Mouse (Mus musculus): Measurements from ENCODE around the gene Celf3. TPM values are rescaled to one million over a fixed set of nuclear protein-coding genes. Genes with fewer than 3 reads are reported as not detected.

Gene Celf3
- polyA plus RNA-seq, 1 experiment = 0.07 TPM

DNA sequence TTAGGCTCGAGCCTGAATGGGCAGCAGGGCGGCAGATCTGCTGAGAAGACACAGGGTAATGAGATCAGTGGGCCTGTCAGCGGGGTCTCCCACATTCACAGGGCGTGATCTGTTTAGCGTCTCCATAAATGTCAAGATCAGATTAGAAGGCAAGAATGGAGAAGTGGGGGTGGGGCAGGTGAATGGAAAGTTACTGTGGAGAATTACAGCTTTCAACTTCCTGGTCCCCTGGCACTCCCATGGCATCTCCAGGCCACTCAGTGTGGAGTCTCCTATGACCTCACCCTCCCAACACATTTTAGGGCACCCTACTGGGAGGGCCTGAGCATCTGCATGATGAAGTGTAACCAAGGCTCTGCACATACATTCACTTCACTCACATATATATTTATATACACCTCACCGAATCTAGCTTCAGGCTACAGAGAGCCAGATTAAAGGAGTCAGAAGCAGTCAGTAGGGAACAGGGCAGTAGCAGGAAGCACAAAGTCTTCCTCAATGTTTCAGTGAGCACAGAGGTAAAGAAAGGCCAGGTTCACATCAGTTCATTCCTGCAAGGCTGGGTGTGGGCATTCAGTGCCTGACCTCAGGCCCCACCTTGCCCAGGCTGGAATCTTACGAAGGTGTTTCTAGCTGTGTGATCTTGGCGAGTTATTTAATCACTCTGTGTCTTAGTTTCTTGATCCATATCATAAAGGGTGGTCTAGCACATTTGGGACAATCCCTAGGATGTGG lies 1.6 kb upstream of the Celf3 start:
- no peaks in the 10 kb centered on the region for H3K79me3 ChIP-seq (ENCODE audit: low read depth)
- no peak overlapping the region for H3K4me3 ChIP-seq (ENCODE audit: insufficient read depth, poor library complexity, severe bottlenecking)
- no peaks in the 10 kb centered on the region for H3K27me3 ChIP-seq (ENCODE audit: control insufficient read depth, insufficient read depth, insufficient read length)
- no peaks in the 10 kb centered on the region for H3K79me2 ChIP-seq (ENCODE audit: control insufficient read depth, insufficient read depth)
- no peak overlapping the region for H3ac ChIP-seq (ENCODE audit: control insufficient read depth, insufficient read length, low read depth)
- H3K36me3 ChIP-seq (ENCODE audit: control insufficient read depth, insufficient read depth) = no peaks in the 10 kb centered on the region
- TF ChIP-seq CTCF (IDR thresholded peaks at IDR 0.05; ENCODE audit: control insufficient read depth, insufficient read depth, insufficient read length) (no peak), USF1 (IDR thresholded peaks at IDR 0.05; ENCODE audit: low read depth) (no peak), CEBPB (IDR thresholded peaks at IDR 0.05; ENCODE audit: low read depth) (no peak), MYOG (IDR thresholded peaks at IDR 0.05; ENCODE audit: control insufficient read depth, extremely low read depth, insufficient read length) (no peak), FOSL1 (IDR thresholded peaks at IDR 0.05; ENCODE audit: insufficient read depth, low read length, poor library complexity, severe bottlenecking) (no peak), MYOD1 (IDR thresholded peaks at IDR 0.05; ENCODE audit: control insufficient read depth, insufficient read length, low read depth) (no peak), MAX (IDR thresholded peaks at IDR 0.05) (no peak)

DNA sequence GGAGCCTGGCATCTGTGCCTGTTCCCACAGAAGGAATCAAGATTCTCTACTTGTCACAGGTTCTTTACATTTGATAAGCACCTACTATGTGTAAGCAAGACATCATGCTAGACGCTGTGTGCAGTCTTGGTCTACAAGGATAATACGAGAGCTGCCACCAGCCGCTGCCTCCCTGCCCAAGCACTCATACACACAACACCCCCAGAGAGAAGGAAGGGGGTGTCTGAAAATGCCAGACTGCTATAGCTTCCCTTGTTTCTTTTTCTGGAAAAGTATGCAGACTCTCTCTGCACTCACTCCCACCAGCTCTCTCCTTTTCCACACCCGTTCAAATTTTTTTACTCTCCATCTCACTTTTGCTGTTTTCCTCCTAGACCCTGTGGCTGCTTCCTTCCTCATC lies 651 bp upstream of the Celf3 start:
- Histone ChIP-seq H3K4me3 (ENCODE audit: insufficient read depth, poor library complexity, severe bottlenecking) (no peak overlapping the region), H3ac (ENCODE audit: control insufficient read depth, insufficient read length, low read depth) (no peak overlapping the region), H3K79me3 (ENCODE audit: low read depth) (no peaks in the 10 kb centered on the region), H3K79me2 (ENCODE audit: control insufficient read depth, insufficient read depth) (no peaks in the 10 kb centered on the region), H3K36me3 (ENCODE audit: control insufficient read depth, insufficient read depth) (no peaks in the 10 kb centered on the region), H3K27me3 (ENCODE audit: control insufficient read depth, insufficient read depth, insufficient read length) (no peaks in the 10 kb centered on the region)
- no peak for TF ChIP-seq FOSL1 (IDR thresholded peaks at IDR 0.05; ENCODE audit: insufficient read depth, low read length, poor library complexity, severe bottlenecking)
- TF ChIP-seq MYOD1 (IDR thresholded peaks at IDR 0.05; ENCODE audit: control insufficient read depth, insufficient read length, low read depth) = no peak
- TF ChIP-seq MAX (IDR thresholded peaks at IDR 0.05) = no peak
- no peak for TF ChIP-seq MYOG (IDR thresholded peaks at IDR 0.05; ENCODE audit: control insufficient read depth, extremely low read depth, insufficient read length)
- TF ChIP-seq USF1 (IDR thresholded peaks at IDR 0.05; ENCODE audit: low read depth) = no peak
- no peak for TF ChIP-seq CTCF (IDR thresholded peaks at IDR 0.05; ENCODE audit: control insufficient read depth, insufficient read depth, insufficient read length)
- TF ChIP-seq CEBPB (IDR thresholded peaks at IDR 0.05; ENCODE audit: low read depth) = no peak

DNA sequence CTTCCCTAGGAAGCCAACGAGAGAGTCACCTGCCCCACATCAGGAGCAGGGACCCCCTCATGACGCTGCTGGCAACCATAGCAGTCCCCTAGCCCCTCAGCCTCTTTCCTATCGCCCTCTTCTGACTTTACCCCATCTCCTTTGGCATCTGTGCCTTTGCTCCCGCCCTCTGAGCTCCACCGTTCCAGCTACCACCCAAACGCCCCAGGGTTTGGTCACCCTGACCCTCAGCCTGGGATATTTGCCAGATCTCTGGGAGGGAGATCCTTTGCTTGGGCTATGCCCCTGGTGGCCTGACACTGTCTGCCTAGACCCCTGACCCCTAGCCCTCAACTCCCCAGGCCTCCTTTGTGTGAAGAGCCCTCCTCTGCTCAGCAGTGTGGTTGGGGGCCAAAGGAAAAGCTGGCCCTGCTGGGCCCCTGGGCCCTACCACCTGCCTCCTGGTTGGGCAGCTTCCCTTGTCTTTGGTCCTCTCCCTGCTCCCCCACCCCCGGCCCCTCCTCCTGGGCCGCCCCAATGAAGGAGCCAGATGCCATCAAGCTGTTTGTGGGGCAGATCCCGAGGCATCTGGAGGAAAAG lies 585 bp downstream of the Celf3 start:
- H3K27me3 ChIP-seq (ENCODE audit: control insufficient read depth, insufficient read depth, insufficient read length) = no peaks in the 10 kb centered on the region
- H3ac ChIP-seq (ENCODE audit: control insufficient read depth, insufficient read length, low read depth) = no peak overlapping the region
- no peaks in the 10 kb centered on the region for H3K79me3 ChIP-seq (ENCODE audit: low read depth)
- no peaks in the 10 kb centered on the region for H3K79me2 ChIP-seq (ENCODE audit: control insufficient read depth, insufficient read depth)
- no peak overlapping the region for H3K4me3 ChIP-seq (ENCODE audit: insufficient read depth, poor library complexity, severe bottlenecking)
- no peaks in the 10 kb centered on the region for H3K36me3 ChIP-seq (ENCODE audit: control insufficient read depth, insufficient read depth)
- no peak for TF ChIP-seq CTCF (IDR thresholded peaks at IDR 0.05; ENCODE audit: control insufficient read depth, insufficient read depth, insufficient read length)
- TF ChIP-seq FOSL1 (IDR thresholded peaks at IDR 0.05; ENCODE audit: insufficient read depth, low read length, poor library complexity, severe bottlenecking) = no peak
- no peak for TF ChIP-seq MYOD1 (IDR thresholded peaks at IDR 0.05; ENCODE audit: control insufficient read depth, insufficient read length, low read depth)
- TF ChIP-seq CEBPB (IDR thresholded peaks at IDR 0.05; ENCODE audit: low read depth) = no peak
- no peak for TF ChIP-seq USF1 (IDR thresholded peaks at IDR 0.05; ENCODE audit: low read depth)
- TF ChIP-seq MYOG (IDR thresholded peaks at IDR 0.05; ENCODE audit: control insufficient read depth, extremely low read depth, insufficient read length) = no peak
- no peak for TF ChIP-seq MAX (IDR thresholded peaks at IDR 0.05)

DNA sequence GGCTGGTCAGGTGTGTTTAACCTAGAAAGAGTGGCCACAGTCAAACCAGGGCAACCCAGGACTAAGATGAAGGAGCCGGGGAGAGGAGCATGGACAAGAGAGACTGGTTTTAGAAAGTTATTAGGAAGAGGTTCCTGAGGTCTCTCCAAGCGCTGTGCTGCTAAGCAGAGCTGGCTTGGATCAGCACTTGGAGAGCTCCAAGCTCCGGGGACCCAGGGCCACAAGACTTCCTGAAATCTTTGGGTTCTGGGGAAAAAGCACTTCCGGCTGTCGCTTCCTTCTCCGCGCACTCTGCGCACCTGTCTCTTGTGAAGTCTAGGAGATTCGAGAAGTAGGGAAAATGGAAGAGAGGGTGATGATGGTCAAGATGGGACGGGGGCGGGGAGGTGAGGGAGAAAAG lies 1.5 kb downstream of the Celf3 start:
- H3K36me3 ChIP-seq (ENCODE audit: control insufficient read depth, insufficient read depth) = no peaks in the 10 kb centered on the region
- no peak overlapping the region for H3K4me3 ChIP-seq (ENCODE audit: insufficient read depth, poor library complexity, severe bottlenecking)
- no peaks in the 10 kb centered on the region for H3K79me3 ChIP-seq (ENCODE audit: low read depth)
- no peak overlapping the region for H3ac ChIP-seq (ENCODE audit: control insufficient read depth, insufficient read length, low read depth)
- TF ChIP-seq USF1 (IDR thresholded peaks at IDR 0.05; ENCODE audit: low read depth) (no peak), CEBPB (IDR thresholded peaks at IDR 0.05; ENCODE audit: low read depth) (no peak), MYOG (IDR thresholded peaks at IDR 0.05; ENCODE audit: control insufficient read depth, extremely low read depth, insufficient read length) (no peak), FOSL1 (IDR thresholded peaks at IDR 0.05; ENCODE audit: insufficient read depth, low read length, poor library complexity, severe bottlenecking) (no peak), CTCF (IDR thresholded peaks at IDR 0.05; ENCODE audit: control insufficient read depth, insufficient read depth, insufficient read length) (no peak), MYOD1 (IDR thresholded peaks at IDR 0.05; ENCODE audit: control insufficient read depth, insufficient read length, low read depth) (no peak), MAX (IDR thresholded peaks at IDR 0.05) (no peak)
- H3K79me2 ChIP-seq (ENCODE audit: control insufficient read depth, insufficient read depth) = no peaks in the 10 kb centered on the region
- no peaks in the 10 kb centered on the region for H3K27me3 ChIP-seq (ENCODE audit: control insufficient read depth, insufficient read depth, insufficient read length)

DNA sequence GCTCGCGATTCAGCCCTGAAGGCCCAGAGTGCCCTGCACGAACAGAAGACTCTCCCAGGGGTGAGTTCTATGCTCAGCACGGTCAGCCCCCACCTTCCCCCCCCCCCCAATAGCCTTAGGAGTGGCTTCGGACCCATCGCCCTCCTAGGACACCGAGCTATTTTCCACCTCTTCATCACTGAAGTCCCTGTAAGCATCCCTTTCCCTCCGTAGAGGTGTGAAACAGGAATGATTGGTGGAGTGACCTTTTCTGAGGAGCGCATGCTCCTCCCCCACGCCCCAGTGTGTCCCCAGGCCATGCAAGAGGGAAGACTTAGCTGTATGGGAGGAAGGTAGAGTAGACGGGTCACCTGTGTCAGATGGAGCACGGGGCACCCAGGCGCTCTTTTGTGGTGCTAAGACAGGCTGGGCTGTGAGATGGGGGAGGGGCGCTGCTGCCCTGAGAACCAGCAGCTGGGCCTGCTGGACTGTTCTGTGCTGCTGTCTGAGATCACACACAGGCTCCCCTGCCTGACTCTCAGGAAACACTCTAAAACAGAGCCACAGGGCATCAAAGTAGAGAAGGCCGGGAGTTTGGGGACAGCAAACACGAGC lies 2.3 kb downstream of the Celf3 start, which contains the start of gene Riiad1:
Gene Riiad1, minus strand, starts transcription at position 51 of the 594 bp plus-strand sequence.
- no peak within 1 kb of the TSS for H3K4me3 ChIP-seq (ENCODE audit: insufficient read depth, poor library complexity, severe bottlenecking)

More for the DNA sequence above, 2.3 kb downstream of the Celf3 start, which contains the start of gene Riiad1:
- no peaks in the 10 kb centered on the region for H3K36me3 ChIP-seq (ENCODE audit: control insufficient read depth, insufficient read depth)
- H3K27me3 ChIP-seq (ENCODE audit: control insufficient read depth, insufficient read depth, insufficient read length) = no peaks in the 10 kb centered on the region
- no peak for TF ChIP-seq MYOG (IDR thresholded peaks at IDR 0.05; ENCODE audit: control insufficient read depth, extremely low read depth, insufficient read length)
- TF ChIP-seq MYOD1 (IDR thresholded peaks at IDR 0.05; ENCODE audit: control insufficient read depth, insufficient read length, low read depth) = no peak
- no peak for TF ChIP-seq USF1 (IDR thresholded peaks at IDR 0.05; ENCODE audit: low read depth)
- TF ChIP-seq CEBPB (IDR thresholded peaks at IDR 0.05; ENCODE audit: low read depth) = no peak
- no peak for TF ChIP-seq CTCF (IDR thresholded peaks at IDR 0.05; ENCODE audit: control insufficient read depth, insufficient read depth, insufficient read length)
- no peak for TF ChIP-seq MAX (IDR thresholded peaks at IDR 0.05)
- no peak for TF ChIP-seq FOSL1 (IDR thresholded peaks at IDR 0.05; ENCODE audit: insufficient read depth, low read length, poor library complexity, severe bottlenecking)
- H3K79me3 ChIP-seq (ENCODE audit: low read depth) = no peaks in the 10 kb centered on the region
- H3ac ChIP-seq (ENCODE audit: control insufficient read depth, insufficient read length, low read depth) = no peak within 1 kb of the TSS
- H3K79me2 ChIP-seq (ENCODE audit: control insufficient read depth, insufficient read depth) = no peaks in the 10 kb centered on the region

All from C2C12 (cell line).